Mouse (Mus musculus) thymus, adult 2 months (tissue): ENCODE measurements around the gene Stx4a.

Experiments used
- CTCF ChIP-seq: fragments of 200-500 bp; IDR thresholded peaks from 2 replicates; pipeline ENCODE4 v1.5.1; 2012; ENCODE audit warnings: mild to moderate bottlenecking, control low read depth, low read length, moderate library complexity, borderline replicate concordance; ENCODE audit not compliant: control insufficient read depth, poor library complexity, insufficient read depth; ENCODE audit errors: extremely low read depth
- POLR2A ChIP-seq: fragments of 200-500 bp; IDR thresholded peaks from 2 replicates; pipeline ENCODE4 v1.6.1; 2012; ENCODE audit warnings: mild to moderate bottlenecking, low read length, control low read depth, moderate library complexity; ENCODE audit not compliant: control insufficient read depth, poor library complexity, insufficient read depth; ENCODE audit errors: extremely low read depth

- TF ChIP-seq CTCF: no peak
- no peak for TF ChIP-seq POLR2A
These were observed 13.4 kb upstream of the Stx4a start for GRCm38 (mm10) chr7:127810650-127811049.
